Mouse (Mus musculus): ENCODE data around the gene Chmp5. TPM values are rescaled to one million over a fixed set of nuclear protein-coding genes. Genes with fewer than 3 reads are reported as not detected.

The Chmp5 gene
- polyA plus RNA-seq (2012; ENCODE audit: insufficient read depth, insufficient read length, missing spikeins): 106 and 109 TPM in 2 replicates

- peak within 1 kb of the TSS; percentile 99 for H3K4me3 ChIP-seq (ENCODE audit: insufficient read depth, low read depth, low read length)
- peak within 1 kb of the TSS; percentile 87 for H3K27ac ChIP-seq (replicated peaks; ENCODE audit: low read depth, low read length)
- H3K4me1 ChIP-seq (ENCODE audit: control insufficient read depth, insufficient read depth, insufficient read length, low read length): peaks cover 8% of the 10 kb centered on the region; the same call in 1 of the 2 replicates
Observed at GRCm38 (mm10) chr4:40948160-40948708, at the start of gene Chmp5, which contains the start of gene Bag1. Chmp5 (plus strand) TSS chr4:40948407. Bag1 (minus strand) TSS chr4:40948294.

GRCm38 (mm10) chr4:40898476-40899044, 49.6 kb upstream of the Chmp5 start:
- H3K27ac ChIP-seq (replicated peaks; ENCODE audit: low read depth, low read length): no peak overlapping the region
- no peak overlapping the region for H3K4me3 ChIP-seq (ENCODE audit: insufficient read depth, low read depth, low read length)
- H3K4me1 ChIP-seq (ENCODE audit: control insufficient read depth, insufficient read depth, insufficient read length, low read length): no peaks in the 10 kb centered on the region

DNA sequence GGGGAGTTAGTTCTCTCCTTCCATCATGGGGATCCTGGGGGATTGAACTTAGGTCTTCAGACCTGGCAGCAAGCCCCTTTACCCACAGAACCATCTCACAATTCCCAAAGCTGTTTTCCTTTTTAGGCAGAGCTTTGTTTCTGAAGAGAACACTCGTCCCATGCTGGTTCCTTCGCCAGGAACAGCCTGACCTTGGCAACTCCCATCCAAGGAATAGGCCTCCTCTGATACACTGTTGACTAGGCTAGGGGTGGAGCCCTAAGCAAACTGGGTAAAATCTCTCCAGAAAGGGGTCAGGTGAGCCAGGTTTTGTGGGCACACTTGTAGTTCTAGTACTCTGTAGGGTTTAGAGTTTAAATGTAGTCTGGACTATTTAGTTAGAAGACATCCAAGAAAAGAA, 48.9 kb upstream of the Chmp5 start:
- Histone ChIP-seq H3K27ac (replicated peaks; ENCODE audit: low read depth, low read length) (no peak overlapping the region), H3K4me1 (ENCODE audit: control insufficient read depth, insufficient read depth, insufficient read length, low read length) (no peaks in the 10 kb centered on the region), H3K4me3 (ENCODE audit: insufficient read depth, low read depth, low read length) (no peak overlapping the region)

DNA sequence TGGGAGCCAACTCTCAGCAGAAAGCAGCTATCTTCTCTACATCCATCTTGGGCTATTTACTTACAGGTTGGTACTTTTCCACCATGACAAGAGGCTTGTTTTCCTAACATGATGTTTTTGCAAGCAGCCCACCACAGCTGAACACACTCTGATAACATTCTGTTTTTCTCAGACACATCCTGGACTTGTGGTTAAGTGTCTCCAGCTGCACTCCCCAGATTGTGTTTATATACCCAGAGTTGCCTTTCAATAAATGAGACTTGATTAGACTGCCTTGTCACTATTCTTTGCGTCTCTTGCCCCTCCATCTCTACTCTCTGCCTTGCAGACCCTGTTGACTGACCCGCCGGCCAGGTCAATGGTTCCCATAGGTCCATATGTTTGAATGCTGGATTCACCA, 48.1 kb upstream of the Chmp5 start:
- Histone ChIP-seq H3K4me3 (ENCODE audit: insufficient read depth, low read depth, low read length) (no peak overlapping the region), H3K27ac (replicated peaks; ENCODE audit: low read depth, low read length) (no peak overlapping the region), H3K4me1 (ENCODE audit: control insufficient read depth, insufficient read depth, insufficient read length, low read length) (no peaks in the 10 kb centered on the region)

- H3K4me1 ChIP-seq (ENCODE audit: control insufficient read depth, insufficient read depth, insufficient read length, low read length): no peaks in the 10 kb centered on the region
- H3K27ac ChIP-seq (replicated peaks; ENCODE audit: low read depth, low read length): no peak overlapping the region
- no peak overlapping the region for H3K4me3 ChIP-seq (ENCODE audit: insufficient read depth, low read depth, low read length)
Observed at GRCm38 (mm10) chr4:40900612-40901011, 47.6 kb upstream of the Chmp5 start.

DNA sequence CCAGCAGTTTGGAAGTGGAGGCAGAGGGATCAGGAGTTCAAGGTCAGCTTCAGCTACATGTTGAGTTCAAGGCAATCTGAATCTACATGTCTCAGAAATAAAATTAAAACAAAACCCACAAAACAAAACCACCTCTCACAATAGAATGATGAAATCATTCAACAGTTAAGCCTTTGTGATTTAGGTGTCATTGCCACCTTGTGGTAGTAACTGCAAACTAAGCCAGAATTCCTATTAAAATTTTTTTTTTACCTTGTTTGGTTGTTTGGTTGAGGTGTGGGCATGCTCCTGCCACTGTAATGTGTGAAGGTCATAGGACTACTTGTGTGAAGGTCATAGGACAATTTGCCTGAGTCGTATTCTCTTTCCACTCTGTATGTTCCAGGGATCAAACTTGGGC, 41.9 kb upstream of the Chmp5 start:
- Histone ChIP-seq H3K27ac (replicated peaks; ENCODE audit: low read depth, low read length) (no peak overlapping the region), H3K4me1 (ENCODE audit: control insufficient read depth, insufficient read depth, insufficient read length, low read length) (no peaks in the 10 kb centered on the region; the same call in 1 of the 2 replicates), H3K4me3 (ENCODE audit: insufficient read depth, low read depth, low read length) (no peak overlapping the region)

- Histone ChIP-seq H3K4me3 (ENCODE audit: insufficient read depth, low read depth, low read length) (no peak overlapping the region), H3K4me1 (ENCODE audit: control insufficient read depth, insufficient read depth, insufficient read length, low read length) (no peaks in the 10 kb centered on the region; the same call in 1 of the 2 replicates), H3K27ac (replicated peaks; ENCODE audit: low read depth, low read length) (no peak overlapping the region)
Observed at GRCm38 (mm10) chr4:40908261-40908969, 39.8 kb upstream of the Chmp5 start.

GRCm38 (mm10) chr4:40914287-40914867, 33.8 kb upstream of the Chmp5 start:
- Histone ChIP-seq H3K4me1 (ENCODE audit: control insufficient read depth, insufficient read depth, insufficient read length, low read length) (peaks cover 7% of the 10 kb centered on the region; the same call in 1 of the 2 replicates), H3K27ac (replicated peaks; ENCODE audit: low read depth, low read length) (no peak overlapping the region), H3K4me3 (ENCODE audit: insufficient read depth, low read depth, low read length) (no peak overlapping the region)

DNA sequence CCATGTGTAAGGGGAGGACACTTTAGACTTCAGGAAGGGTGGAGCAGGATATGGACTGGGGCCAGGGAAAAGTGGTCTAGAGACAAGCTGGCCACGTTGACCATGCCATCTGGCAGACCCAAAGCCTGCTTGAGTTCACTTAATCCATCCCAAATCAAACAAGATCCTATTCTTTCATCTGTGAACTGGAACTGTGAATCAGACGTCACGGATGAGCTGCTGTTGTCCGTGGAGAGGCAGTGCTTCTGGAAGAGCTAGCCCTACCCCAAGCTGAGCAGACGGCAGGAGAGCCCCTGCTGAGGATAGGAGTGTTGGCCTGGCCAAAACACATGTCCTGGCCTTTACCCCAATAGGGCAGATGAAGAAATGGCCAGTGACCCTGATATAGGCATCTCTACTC, 32.3 kb upstream of the Chmp5 start:
- Histone ChIP-seq H3K27ac (replicated peaks; ENCODE audit: low read depth, low read length) (no peak overlapping the region), H3K4me1 (ENCODE audit: control insufficient read depth, insufficient read depth, insufficient read length, low read length) (peaks cover 7% of the 10 kb centered on the region; the same call in 1 of the 2 replicates), H3K4me3 (ENCODE audit: insufficient read depth, low read depth, low read length) (no peak overlapping the region)

DNA sequence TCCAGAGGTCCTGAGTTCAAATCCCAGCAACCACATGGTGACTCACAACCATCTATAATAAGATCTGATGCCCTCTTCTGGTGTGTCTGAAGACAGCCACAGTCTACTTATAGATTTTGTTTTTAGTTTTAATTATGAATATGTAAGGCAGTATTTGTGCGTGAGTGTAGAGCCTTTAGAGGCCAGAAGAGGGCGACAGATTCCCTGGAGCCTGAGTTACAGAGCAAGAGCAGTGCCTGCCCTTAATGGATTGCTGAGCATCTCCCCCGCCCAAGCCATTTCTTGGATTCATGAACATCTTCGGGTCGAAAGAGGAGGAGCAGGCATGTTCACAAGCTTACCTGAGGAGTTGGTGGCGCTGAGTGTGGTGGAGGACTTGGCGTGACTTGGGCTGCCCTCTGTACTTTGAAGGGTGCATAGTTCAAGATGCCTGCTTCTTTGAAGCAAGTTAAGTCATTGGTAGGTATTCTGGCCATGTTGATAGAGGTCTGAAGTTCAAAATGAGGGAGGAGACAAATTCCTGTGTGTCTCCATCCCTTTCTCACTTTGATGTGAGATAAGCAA, 31.5 kb upstream of the Chmp5 start:
- H3K4me1 ChIP-seq (ENCODE audit: control insufficient read depth, insufficient read depth, insufficient read length, low read length): peaks cover 7% of the 10 kb centered on the region; the same call in 1 of the 2 replicates

GRCm38 (mm10) chr4:40919785-40920184, 28.4 kb upstream of the Chmp5 start, which contains the start of gene Spink4:
Spink4 (plus strand) TSS chr4:40920052.
- Histone ChIP-seq H3K4me3 (ENCODE audit: insufficient read depth, low read depth, low read length) (no peak within 1 kb of the TSS), H3K27ac (replicated peaks; ENCODE audit: low read depth, low read length) (no peak within 1 kb of the TSS), H3K4me1 (ENCODE audit: control insufficient read depth, insufficient read depth, insufficient read length, low read length) (peaks cover 7% of the 10 kb centered on the region; the same call in 1 of the 2 replicates)

More for the DNA sequence above, 31.5 kb upstream of the Chmp5 start:
- Histone ChIP-seq H3K4me3 (ENCODE audit: insufficient read depth, low read depth, low read length) (no peak overlapping the region), H3K27ac (replicated peaks; ENCODE audit: low read depth, low read length) (no peak overlapping the region)

DNA sequence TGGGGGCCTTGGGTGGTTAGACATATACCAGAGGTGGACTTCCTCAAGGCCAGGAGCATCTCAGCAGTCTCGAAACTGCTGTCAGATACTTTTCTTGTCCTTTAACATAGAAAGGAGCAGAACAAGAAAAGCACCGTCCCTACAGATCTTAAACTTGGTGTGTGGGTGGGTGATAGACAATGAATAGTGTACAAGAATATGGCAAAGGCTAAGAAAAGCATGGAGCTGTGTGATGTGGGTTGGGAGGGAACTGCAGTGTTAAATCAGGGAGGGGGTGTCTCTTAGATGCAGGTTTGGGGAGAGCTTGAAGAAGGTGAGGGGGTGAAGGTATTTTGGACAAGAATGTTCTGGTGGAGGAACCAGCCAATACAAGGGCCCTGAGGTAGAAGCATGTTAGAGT, 27.6 kb upstream of the Chmp5 start:
- H3K27ac ChIP-seq (replicated peaks; ENCODE audit: low read depth, low read length): no peak overlapping the region
- peaks cover 3% of the 10 kb centered on the region; the same call in 1 of the 2 replicates for H3K4me1 ChIP-seq (ENCODE audit: control insufficient read depth, insufficient read depth, insufficient read length, low read length)
- no peak overlapping the region for H3K4me3 ChIP-seq (ENCODE audit: insufficient read depth, low read depth, low read length)

DNA sequence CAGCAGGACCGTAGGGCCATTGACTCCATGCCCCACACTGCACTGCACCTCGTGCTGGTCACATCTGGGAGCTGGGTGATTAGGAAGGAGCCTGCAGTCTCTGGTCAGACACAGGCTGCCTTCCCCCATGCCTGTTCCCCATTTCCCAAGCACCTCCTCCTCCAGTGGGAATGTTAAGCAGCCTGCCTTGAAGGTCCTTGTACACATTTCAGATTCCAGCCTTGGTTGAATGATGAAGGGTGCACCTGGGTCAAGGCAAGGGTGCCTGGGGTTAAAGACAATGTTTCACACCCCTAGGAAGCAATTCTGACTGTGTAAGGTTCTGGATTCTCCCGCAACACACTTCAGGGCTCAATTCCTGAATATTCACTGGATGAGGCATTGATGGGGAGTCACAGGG, 26.9 kb upstream of the Chmp5 start:
- H3K27ac ChIP-seq (replicated peaks; ENCODE audit: low read depth, low read length): no peak overlapping the region
- H3K4me3 ChIP-seq (ENCODE audit: insufficient read depth, low read depth, low read length): no peak overlapping the region
- H3K4me1 ChIP-seq (ENCODE audit: control insufficient read depth, insufficient read depth, insufficient read length, low read length): no peaks in the 10 kb centered on the region

GRCm38 (mm10) chr4:40923087-40923651, 25.0 kb upstream of the Chmp5 start:
- Histone ChIP-seq H3K4me1 (ENCODE audit: control insufficient read depth, insufficient read depth, insufficient read length, low read length) (no peaks in the 10 kb centered on the region), H3K27ac (replicated peaks; ENCODE audit: low read depth, low read length) (no peak overlapping the region), H3K4me3 (ENCODE audit: insufficient read depth, low read depth, low read length) (no peak overlapping the region)

- Histone ChIP-seq H3K4me1 (ENCODE audit: control insufficient read depth, insufficient read depth, insufficient read length, low read length) (peaks cover 5% of the 10 kb centered on the region; the same call in 1 of the 2 replicates), H3K27ac (replicated peaks; ENCODE audit: low read depth, low read length) (no peak overlapping the region), H3K4me3 (ENCODE audit: insufficient read depth, low read depth, low read length) (no peak overlapping the region)
Observed at GRCm38 (mm10) chr4:40925568-40925967, 22.6 kb upstream of the Chmp5 start.
